Mouse (Mus musculus): ENCODE data around the gene Ctnna3. TPM values are rescaled to one million over a fixed set of nuclear protein-coding genes. Genes with fewer than 3 reads are reported as not detected.

The Ctnna3 gene
- polyA plus RNA-seq, 1 experiment from 2014 or later = 0.40 TPM

DNA sequence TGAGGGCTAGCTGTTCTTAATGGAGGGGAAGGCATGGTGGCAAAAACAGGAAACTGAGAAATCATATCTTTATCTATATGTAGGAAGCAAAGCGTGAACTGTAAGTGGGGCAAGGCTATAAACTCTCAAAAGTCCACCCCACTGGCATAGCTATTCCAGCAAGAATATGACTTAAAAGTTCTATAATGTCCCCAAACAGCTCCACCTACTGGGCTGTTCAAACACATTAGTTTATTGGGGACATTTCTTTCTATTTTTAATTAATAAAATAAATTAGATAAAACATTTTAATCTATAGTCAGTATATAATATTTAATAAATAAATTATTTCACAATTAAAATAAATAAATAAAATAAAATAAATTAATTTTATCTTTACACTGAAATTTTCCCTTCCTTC lies 845.2 kb downstream of the Ctnna3 start:
- Histone ChIP-seq H3K4me2 (no peak overlapping the region), H3K27ac (ENCODE audit: low read depth, low read length) (no peak overlapping the region), H3K4me3 (ENCODE audit: low read depth, low read length) (no peak overlapping the region), H3K9me3 (ENCODE audit: control insufficient read depth, low read length) (no peaks in the 10 kb centered on the region; the same call in 1 of the 2 replicates), H3K36me3 (ENCODE audit: control insufficient read depth, insufficient read depth, low read length) (no peaks in the 10 kb centered on the region), H3K4me1 (replicated peaks; ENCODE audit: control insufficient read depth, insufficient read depth, low read length) (no peaks in the 10 kb centered on the region), H3K9ac (ENCODE audit: low read depth, low read length) (no peak overlapping the region), H3K27me3 (replicated peaks; ENCODE audit: control insufficient read depth, insufficient read depth, low read length) (no peaks in the 10 kb centered on the region)
- no peak for ATAC-seq (replicated peaks; ENCODE audit: low FRiP score)
- WGBS = 68% methylated on average over 1 of the region's 1 CpGs
- DNase-seq (ENCODE audit: low spot score) = no peak

DNA sequence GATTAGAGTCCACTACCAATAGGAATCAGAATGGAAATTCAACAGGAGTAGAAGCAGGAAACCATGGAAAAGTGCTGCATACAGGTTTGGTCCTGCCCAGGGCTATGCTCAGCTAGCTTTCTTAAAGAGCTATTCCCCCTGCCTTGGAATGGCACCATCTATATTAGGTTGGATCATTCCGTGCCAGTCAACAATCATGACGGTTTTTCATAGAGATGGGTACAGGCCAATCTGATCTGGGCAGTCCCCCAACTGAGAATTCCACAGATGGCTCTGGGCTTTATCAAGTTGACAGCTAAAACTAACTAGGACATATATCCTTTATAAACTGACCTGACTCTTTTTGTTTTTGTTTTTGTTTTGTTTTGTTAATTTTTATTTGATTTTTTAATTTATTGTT lies 848.9 kb downstream of the Ctnna3 start:
- Histone ChIP-seq H3K9ac (ENCODE audit: low read depth, low read length) (no peak overlapping the region), H3K36me3 (ENCODE audit: control insufficient read depth, insufficient read depth, low read length) (no peaks in the 10 kb centered on the region), H3K27ac (ENCODE audit: low read depth, low read length) (no peak overlapping the region), H3K27me3 (replicated peaks; ENCODE audit: control insufficient read depth, insufficient read depth, low read length) (no peaks in the 10 kb centered on the region), H3K4me2 (no peak overlapping the region), H3K9me3 (ENCODE audit: control insufficient read depth, low read length) (no peaks in the 10 kb centered on the region; the same call in 1 of the 2 replicates), H3K4me3 (ENCODE audit: low read depth, low read length) (no peak overlapping the region), H3K4me1 (replicated peaks; ENCODE audit: control insufficient read depth, insufficient read depth, low read length) (no peaks in the 10 kb centered on the region)
- ATAC-seq (replicated peaks; ENCODE audit: low FRiP score) (no peak), DNase-seq (ENCODE audit: low spot score) (no peak)
- WGBS = 82% methylated on average over 2 of the region's 2 CpGs

GRCm38 (mm10) chr10:64305802-64306201 lies 875.9 kb downstream of the Ctnna3 start:
- no peak for ATAC-seq (replicated peaks; ENCODE audit: low FRiP score)
- Histone ChIP-seq H3K27ac (ENCODE audit: low read depth, low read length) (no peak overlapping the region), H3K9me3 (ENCODE audit: control insufficient read depth, low read length) (0 out of 2 replicates have a peak, but pooled peaks cover 2% of the 10 kb centered on the region), H3K9ac (ENCODE audit: low read depth, low read length) (no peak overlapping the region), H3K4me3 (ENCODE audit: low read depth, low read length) (no peak overlapping the region), H3K36me3 (ENCODE audit: control insufficient read depth, insufficient read depth, low read length) (no peaks in the 10 kb centered on the region), H3K27me3 (replicated peaks; ENCODE audit: control insufficient read depth, insufficient read depth, low read length) (no peaks in the 10 kb centered on the region), H3K4me1 (replicated peaks; ENCODE audit: control insufficient read depth, insufficient read depth, low read length) (no peaks in the 10 kb centered on the region), H3K4me2 (no peak overlapping the region)
- DNase-seq (ENCODE audit: low spot score) = no peak

GRCm38 (mm10) chr10:64311622-64312292 lies 881.9 kb downstream of the Ctnna3 start:
- H3K27ac ChIP-seq (ENCODE audit: low read depth, low read length) = no peak overlapping the region
- no peaks in the 10 kb centered on the region for H3K27me3 ChIP-seq (replicated peaks; ENCODE audit: control insufficient read depth, insufficient read depth, low read length)
- H3K36me3 ChIP-seq (ENCODE audit: control insufficient read depth, insufficient read depth, low read length) = no peaks in the 10 kb centered on the region
- no peaks in the 10 kb centered on the region for H3K4me1 ChIP-seq (replicated peaks; ENCODE audit: control insufficient read depth, insufficient read depth, low read length)
- no peak overlapping the region for H3K9ac ChIP-seq (ENCODE audit: low read depth, low read length)
- no peak for DNase-seq (ENCODE audit: low spot score)
- H3K4me3 ChIP-seq (ENCODE audit: low read depth, low read length) = no peak overlapping the region
- 79% methylated on average over 2 of the region's 2 CpGs for WGBS
- ATAC-seq (replicated peaks; ENCODE audit: low FRiP score) = no peak
- H3K9me3 ChIP-seq (ENCODE audit: control insufficient read depth, low read length) = no peaks in the 10 kb centered on the region
- no peak overlapping the region for H3K4me2 ChIP-seq

DNA sequence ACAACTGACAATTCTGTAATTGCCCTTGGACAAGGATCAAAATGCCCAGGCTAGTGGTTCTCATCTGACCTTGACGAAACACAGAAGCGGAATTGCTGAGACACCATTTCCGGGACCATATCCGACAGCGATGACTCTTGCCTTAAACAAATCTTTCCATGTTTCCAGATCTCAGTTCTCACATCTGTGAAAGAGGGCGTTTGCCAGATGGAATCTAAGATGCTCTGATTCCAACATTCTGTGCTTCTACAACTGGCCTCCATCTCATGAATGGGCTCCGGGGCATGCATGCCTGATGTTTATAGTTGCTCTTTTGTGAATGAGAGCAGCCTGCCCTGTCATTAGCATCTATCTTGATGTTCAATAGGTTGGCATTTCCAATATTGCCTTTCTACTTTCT lies 890.4 kb downstream of the Ctnna3 start:
- 88% methylated on average over 7 of the region's 7 CpGs for WGBS
- Histone ChIP-seq H3K27me3 (replicated peaks; ENCODE audit: control insufficient read depth, insufficient read depth, low read length) (no peaks in the 10 kb centered on the region), H3K4me1 (replicated peaks; ENCODE audit: control insufficient read depth, insufficient read depth, low read length) (no peaks in the 10 kb centered on the region), H3K9me3 (ENCODE audit: control insufficient read depth, low read length) (no peaks in the 10 kb centered on the region), H3K9ac (ENCODE audit: low read depth, low read length) (no peak overlapping the region), H3K4me3 (ENCODE audit: low read depth, low read length) (no peak overlapping the region), H3K36me3 (ENCODE audit: control insufficient read depth, insufficient read depth, low read length) (no peaks in the 10 kb centered on the region), H3K4me2 (no peak overlapping the region), H3K27ac (ENCODE audit: low read depth, low read length) (no peak overlapping the region)
- ATAC-seq (replicated peaks; ENCODE audit: low FRiP score) (no peak), DNase-seq (ENCODE audit: low spot score) (no peak)

- no peak for ATAC-seq (replicated peaks; ENCODE audit: low FRiP score)
- H3K9ac ChIP-seq (ENCODE audit: low read depth, low read length) = no peak overlapping the region
- 72% methylated on average over 4 of the region's 4 CpGs for WGBS
Observed at GRCm38 (mm10) chr10:64342702-64343379, 912.9 kb downstream of the Ctnna3 start.

GRCm38 (mm10) chr10:64373288-64373687 lies 943.4 kb downstream of the Ctnna3 start:
- Histone ChIP-seq H3K4me1 (replicated peaks; ENCODE audit: control insufficient read depth, insufficient read depth, low read length) (no peaks in the 10 kb centered on the region), H3K27me3 (replicated peaks; ENCODE audit: control insufficient read depth, insufficient read depth, low read length) (no peaks in the 10 kb centered on the region), H3K4me3 (ENCODE audit: low read depth, low read length) (no peak overlapping the region), H3K36me3 (ENCODE audit: control insufficient read depth, insufficient read depth, low read length) (no peaks in the 10 kb centered on the region), H3K9me3 (ENCODE audit: control insufficient read depth, low read length) (no peaks in the 10 kb centered on the region; the same call in 1 of the 2 replicates), H3K4me2 (no peak overlapping the region), H3K9ac (ENCODE audit: low read depth, low read length) (no peak overlapping the region), H3K27ac (ENCODE audit: low read depth, low read length) (no peak overlapping the region)
- 74% methylated on average over 3 of the region's 3 CpGs for WGBS
- DNase-seq (ENCODE audit: low spot score) (no peak), ATAC-seq (replicated peaks; ENCODE audit: low FRiP score) (no peak)

More at GRCm38 (mm10) chr10:64342702-64343379, 912.9 kb downstream of the Ctnna3 start:
- H3K4me3 ChIP-seq (ENCODE audit: low read depth, low read length) = no peak overlapping the region
- no peaks in the 10 kb centered on the region for H3K36me3 ChIP-seq (ENCODE audit: control insufficient read depth, insufficient read depth, low read length)
- no peaks in the 10 kb centered on the region for H3K9me3 ChIP-seq (ENCODE audit: control insufficient read depth, low read length)
- H3K4me2 ChIP-seq = no peak overlapping the region
- no peaks in the 10 kb centered on the region for H3K4me1 ChIP-seq (replicated peaks; ENCODE audit: control insufficient read depth, insufficient read depth, low read length)
- H3K27me3 ChIP-seq (replicated peaks; ENCODE audit: control insufficient read depth, insufficient read depth, low read length) = no peaks in the 10 kb centered on the region
- no peak for DNase-seq (ENCODE audit: low spot score)
- no peak overlapping the region for H3K27ac ChIP-seq (ENCODE audit: low read depth, low read length)

- ATAC-seq (replicated peaks; ENCODE audit: low FRiP score) = no peak
- H3K9ac ChIP-seq (ENCODE audit: low read depth, low read length) = no peak overlapping the region
- H3K9me3 ChIP-seq (ENCODE audit: control insufficient read depth, low read length) = no peaks in the 10 kb centered on the region; the same call in 1 of the 2 replicates
- no peaks in the 10 kb centered on the region for H3K36me3 ChIP-seq (ENCODE audit: control insufficient read depth, insufficient read depth, low read length)
- no peak overlapping the region for H3K4me3 ChIP-seq (ENCODE audit: low read depth, low read length)
- 82% methylated on average over 4 of the region's 4 CpGs for WGBS
- no peaks in the 10 kb centered on the region for H3K4me1 ChIP-seq (replicated peaks; ENCODE audit: control insufficient read depth, insufficient read depth, low read length)
- H3K27me3 ChIP-seq (replicated peaks; ENCODE audit: control insufficient read depth, insufficient read depth, low read length) = no peaks in the 10 kb centered on the region
- no peak for DNase-seq (ENCODE audit: low spot score)
- no peak overlapping the region for H3K4me2 ChIP-seq
- no peak overlapping the region for H3K27ac ChIP-seq (ENCODE audit: low read depth, low read length)
Observed at GRCm38 (mm10) chr10:64377751-64378150, 947.9 kb downstream of the Ctnna3 start.

DNA sequence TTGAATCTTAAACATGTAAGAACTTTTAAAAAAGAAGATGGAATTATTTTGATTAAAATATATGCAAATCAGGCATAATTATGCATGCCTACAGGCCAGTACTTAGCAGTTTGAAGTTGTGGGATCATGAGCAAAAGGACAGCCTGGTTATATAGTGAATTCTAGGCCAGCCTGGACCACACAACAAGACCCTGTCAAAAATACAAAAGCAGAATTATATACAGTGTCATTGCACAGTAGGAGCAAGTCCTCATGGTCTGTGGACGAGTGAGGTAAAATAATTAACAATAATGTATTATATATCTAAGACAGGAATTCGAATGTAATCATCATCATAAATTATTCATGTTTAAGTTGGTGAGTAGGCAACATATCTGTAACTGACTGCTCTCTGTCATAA lies 966.7 kb downstream of the Ctnna3 start:
- ATAC-seq (replicated peaks; ENCODE audit: low FRiP score) (no peak), DNase-seq (ENCODE audit: low spot score) (no peak)
- Histone ChIP-seq H3K9ac (ENCODE audit: low read depth, low read length) (no peak overlapping the region), H3K27me3 (replicated peaks; ENCODE audit: control insufficient read depth, insufficient read depth, low read length) (no peaks in the 10 kb centered on the region), H3K9me3 (ENCODE audit: control insufficient read depth, low read length) (no peaks in the 10 kb centered on the region), H3K4me3 (ENCODE audit: low read depth, low read length) (no peak overlapping the region), H3K27ac (ENCODE audit: low read depth, low read length) (no peak overlapping the region), H3K4me1 (replicated peaks; ENCODE audit: control insufficient read depth, insufficient read depth, low read length) (no peaks in the 10 kb centered on the region), H3K36me3 (ENCODE audit: control insufficient read depth, insufficient read depth, low read length) (no peaks in the 10 kb centered on the region), H3K4me2 (no peak overlapping the region)
- 58% methylated on average over 2 of the region's 2 CpGs for WGBS
